Mouse (Mus musculus): ENCODE data around the gene Tbc1d22a. TPM values are rescaled to one million over a fixed set of nuclear protein-coding genes. Genes with fewer than 3 reads are reported as not detected.
"Not testable (repeated sequence)": the region's sequence is repeated elsewhere in the genome, so short reads cannot be mapped to it uniquely, and the experiment has no call there.

Gene Tbc1d22a
- polyA plus RNA-seq, 1 experiment: 30.5 TPM

DNA sequence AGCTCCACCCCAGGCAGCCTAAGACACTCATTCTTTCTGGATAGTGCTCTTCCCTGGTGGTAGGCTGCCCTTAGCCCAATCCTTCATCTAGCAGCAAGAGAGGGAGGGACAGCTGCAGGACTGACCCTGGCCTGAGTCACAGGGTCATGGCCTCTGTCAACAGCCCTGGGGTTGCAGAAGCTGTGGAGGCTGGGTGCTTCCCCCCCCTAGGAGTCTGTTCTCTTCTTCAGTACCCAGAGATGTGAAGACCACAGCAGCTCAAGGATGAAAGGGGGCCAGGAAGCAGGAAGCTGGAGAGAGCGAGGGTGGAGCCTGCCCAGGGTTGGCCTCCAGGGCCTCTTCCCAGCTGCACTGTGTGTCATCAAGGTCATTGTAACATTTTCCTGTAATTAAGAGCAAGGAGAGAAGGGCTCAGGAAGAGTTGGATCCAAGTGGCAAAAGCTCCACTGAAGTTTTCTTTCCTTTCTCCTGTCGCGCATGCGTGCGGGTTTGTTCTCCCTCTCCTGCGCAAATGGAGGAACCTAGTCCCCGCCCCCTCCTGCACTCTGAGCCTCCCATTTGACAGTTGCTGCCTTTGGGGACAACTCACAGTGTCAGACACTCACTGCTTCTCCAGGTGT is 10.2 kb upstream of the Tbc1d22a start:
- no peak overlapping the region for H3K4me3 ChIP-seq
- H3K36me3 ChIP-seq (ENCODE audit: control insufficient read depth, insufficient read depth): no peaks in the 10 kb centered on the region
- H3ac ChIP-seq (ENCODE audit: control insufficient read depth, insufficient read length): no peak overlapping the region
- peak overlapping the region; percentile 12 for H3K4me2 ChIP-seq (ENCODE audit: low read depth)
- H3K27me3 ChIP-seq (ENCODE audit: control insufficient read depth, insufficient read depth, insufficient read length): no peaks in the 10 kb centered on the region
- TF ChIP-seq TCF12 (IDR thresholded peaks at IDR 0.05; ENCODE audit: insufficient read depth, poor library complexity, severe bottlenecking) (no peak), E2F4 (IDR thresholded peaks at IDR 0.05; ENCODE audit: insufficient read depth) (no peak), MYOD1 (IDR thresholded peaks at IDR 0.05; ENCODE audit: control insufficient read depth in 1 of 3, insufficient read length in 2 of 3, low read depth in 2 of 3) (peak in 2 of 3 experiments; percentile 92 to 96), SRF (IDR thresholded peaks at IDR 0.05; ENCODE audit: control insufficient read depth, insufficient read length, low read depth) (no peak), MYOG (IDR thresholded peaks at IDR 0.05; ENCODE audit: control insufficient read depth in 1 of 3, insufficient read depth in 1 of 3, insufficient read length in 2 of 3, low read depth in 2 of 3) (peak; percentile 9 to 89 (median 79)), POLR2A (IDR thresholded peaks at IDR 0.05; ENCODE audit: insufficient read length, low read depth) (no peak)
- H3K79me2 ChIP-seq (ENCODE audit: control insufficient read depth, insufficient read depth): no peaks in the 10 kb centered on the region

DNA sequence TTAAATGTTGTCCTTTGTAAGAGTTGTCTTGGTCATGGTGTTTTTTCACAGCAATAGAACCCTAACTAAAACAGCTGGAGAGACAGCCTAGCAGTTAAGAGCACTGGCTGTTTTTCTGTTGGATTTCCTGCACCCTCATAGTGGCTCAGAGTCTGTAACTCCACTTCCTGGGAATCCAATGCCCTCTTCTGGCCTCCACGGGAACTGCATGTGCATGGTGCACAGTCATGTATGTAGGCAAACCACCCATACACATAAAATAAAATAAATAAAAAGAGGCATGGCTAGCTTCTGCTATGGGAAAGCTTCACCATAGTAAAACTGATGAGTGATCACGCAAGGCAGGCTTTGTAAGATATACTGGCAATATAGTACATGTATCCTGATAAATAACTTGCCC is 9.0 kb upstream of the Tbc1d22a start:
- no peak for TF ChIP-seq MAX (IDR thresholded peaks at IDR 0.05; ENCODE audit: low read depth)
- no peak for TF ChIP-seq TCF3 (IDR thresholded peaks at IDR 0.05; ENCODE audit: insufficient read length, low read depth)
- TF ChIP-seq POLR2AphosphoS2 (IDR thresholded peaks at IDR 0.05; ENCODE audit: insufficient read length, low read depth): no peak
- TF ChIP-seq SRF (IDR thresholded peaks at IDR 0.05; ENCODE audit: control insufficient read depth, insufficient read length, low read depth): no peak
- TF ChIP-seq POLR2A (IDR thresholded peaks at IDR 0.05; ENCODE audit: insufficient read length, low read depth): no peak
- TF ChIP-seq TCF12 (IDR thresholded peaks at IDR 0.05; ENCODE audit: insufficient read depth, poor library complexity, severe bottlenecking): no peak
- TF ChIP-seq USF1 (IDR thresholded peaks at IDR 0.05; ENCODE audit: low read depth): no peak
- TF ChIP-seq E2F4 (IDR thresholded peaks at IDR 0.05; ENCODE audit: insufficient read depth): no peak
- no peak for TF ChIP-seq MYOG (IDR thresholded peaks at IDR 0.05; ENCODE audit: control insufficient read depth in 1 of 3, insufficient read depth in 1 of 3, insufficient read length in 2 of 3, low read depth in 2 of 3)
- no peak for TF ChIP-seq CEBPB (IDR thresholded peaks at IDR 0.05; ENCODE audit: insufficient read depth, poor library complexity, severe bottlenecking)
- TF ChIP-seq MYOD1 (IDR thresholded peaks at IDR 0.05; ENCODE audit: control insufficient read depth in 1 of 3, insufficient read length in 2 of 3, low read depth in 2 of 3): no peak
- TF ChIP-seq REST (IDR thresholded peaks at IDR 0.05; ENCODE audit: insufficient read depth, insufficient read length): no peak
- H3K36me3 ChIP-seq (ENCODE audit: control insufficient read depth, insufficient read depth): no peaks in the 10 kb centered on the region
- no peak overlapping the region for H3K4me2 ChIP-seq (ENCODE audit: low read depth)
- no peaks in the 10 kb centered on the region for H3K27me3 ChIP-seq (ENCODE audit: control insufficient read depth, insufficient read depth, insufficient read length)
- H3ac ChIP-seq (ENCODE audit: control insufficient read depth, insufficient read length): no peak overlapping the region
- no peaks in the 10 kb centered on the region for H3K79me2 ChIP-seq (ENCODE audit: control insufficient read depth, insufficient read depth)
- no peak overlapping the region for H3K4me3 ChIP-seq

DNA sequence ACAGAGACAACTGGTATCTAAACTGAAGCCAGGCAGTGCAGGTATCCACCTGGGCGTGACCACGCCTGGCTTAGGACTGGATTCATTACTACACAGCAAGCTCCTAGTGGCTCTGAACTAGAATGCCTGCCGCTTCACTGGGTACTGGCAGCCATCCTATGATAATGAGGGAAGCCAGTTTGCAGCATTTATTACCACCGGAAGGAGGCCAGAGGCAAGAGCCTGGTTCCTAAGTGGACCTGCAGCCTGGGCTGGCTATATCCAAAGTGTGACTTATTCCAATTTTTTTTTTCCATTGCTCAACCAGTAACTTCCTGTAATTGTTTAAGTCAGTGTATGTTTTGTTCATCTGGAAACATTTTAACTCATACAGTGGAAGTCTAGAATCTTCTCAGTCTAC is 7.9 kb upstream of the Tbc1d22a start:
- Histone ChIP-seq H3K4me2 (ENCODE audit: low read depth) (no peak overlapping the region), H3ac (ENCODE audit: control insufficient read depth, insufficient read length) (no peak overlapping the region), H3K79me2 (ENCODE audit: control insufficient read depth, insufficient read depth) (no peaks in the 10 kb centered on the region), H3K4me3 (no peak overlapping the region), H3K36me3 (ENCODE audit: control insufficient read depth, insufficient read depth) (no peaks in the 10 kb centered on the region), H3K27me3 (ENCODE audit: control insufficient read depth, insufficient read depth, insufficient read length) (no peaks in the 10 kb centered on the region)
- TF ChIP-seq SRF (IDR thresholded peaks at IDR 0.05; ENCODE audit: control insufficient read depth, insufficient read length, low read depth) (no peak), MYOG (IDR thresholded peaks at IDR 0.05; ENCODE audit: control insufficient read depth in 1 of 3, insufficient read depth in 1 of 3, insufficient read length in 2 of 3, low read depth in 2 of 3) (no peak), MAX (IDR thresholded peaks at IDR 0.05; ENCODE audit: low read depth) (no peak), MYOD1 (IDR thresholded peaks at IDR 0.05; ENCODE audit: control insufficient read depth in 1 of 3, insufficient read length in 2 of 3, low read depth in 2 of 3) (no peak), POLR2AphosphoS2 (IDR thresholded peaks at IDR 0.05; ENCODE audit: insufficient read length, low read depth) (no peak), TCF3 (IDR thresholded peaks at IDR 0.05; ENCODE audit: insufficient read length, low read depth) (no peak), USF1 (IDR thresholded peaks at IDR 0.05; ENCODE audit: low read depth) (no peak), CEBPB (IDR thresholded peaks at IDR 0.05; ENCODE audit: insufficient read depth, poor library complexity, severe bottlenecking) (no peak), TCF12 (IDR thresholded peaks at IDR 0.05; ENCODE audit: insufficient read depth, poor library complexity, severe bottlenecking) (no peak), REST (IDR thresholded peaks at IDR 0.05; ENCODE audit: insufficient read depth, insufficient read length) (no peak), E2F4 (IDR thresholded peaks at IDR 0.05; ENCODE audit: insufficient read depth) (no peak), POLR2A (IDR thresholded peaks at IDR 0.05; ENCODE audit: insufficient read length, low read depth) (no peak)

DNA sequence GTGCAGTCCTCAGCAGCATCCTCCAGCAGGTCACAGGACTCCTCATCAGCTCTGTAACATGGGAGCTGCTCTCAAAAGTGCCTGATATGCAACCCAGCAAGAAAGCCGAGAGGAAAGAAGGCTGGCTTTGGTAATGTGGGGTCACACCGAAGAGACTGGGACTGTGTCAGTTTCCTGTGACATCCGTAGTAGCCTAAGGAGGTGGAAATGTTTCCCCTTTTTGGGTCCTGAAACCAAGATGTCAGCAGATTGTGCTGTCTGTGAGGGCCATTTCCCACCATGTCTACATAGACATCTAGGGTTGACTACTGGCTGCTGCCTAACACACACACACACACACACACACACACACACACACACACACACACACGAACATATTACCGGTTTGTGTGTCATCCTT is 2.1 kb upstream of the Tbc1d22a start:
- H3K79me2 ChIP-seq (ENCODE audit: control insufficient read depth, insufficient read depth): peaks cover 26% of the 10 kb centered on the region
- H3K36me3 ChIP-seq (ENCODE audit: control insufficient read depth, insufficient read depth); H3K27me3 ChIP-seq (ENCODE audit: control insufficient read depth, insufficient read depth, insufficient read length); H3ac ChIP-seq (ENCODE audit: control insufficient read depth, insufficient read length); H3K4me3 ChIP-seq: not testable (repeated sequence)
- peak overlapping the region; percentile 3 for H3K4me2 ChIP-seq (ENCODE audit: low read depth)

DNA sequence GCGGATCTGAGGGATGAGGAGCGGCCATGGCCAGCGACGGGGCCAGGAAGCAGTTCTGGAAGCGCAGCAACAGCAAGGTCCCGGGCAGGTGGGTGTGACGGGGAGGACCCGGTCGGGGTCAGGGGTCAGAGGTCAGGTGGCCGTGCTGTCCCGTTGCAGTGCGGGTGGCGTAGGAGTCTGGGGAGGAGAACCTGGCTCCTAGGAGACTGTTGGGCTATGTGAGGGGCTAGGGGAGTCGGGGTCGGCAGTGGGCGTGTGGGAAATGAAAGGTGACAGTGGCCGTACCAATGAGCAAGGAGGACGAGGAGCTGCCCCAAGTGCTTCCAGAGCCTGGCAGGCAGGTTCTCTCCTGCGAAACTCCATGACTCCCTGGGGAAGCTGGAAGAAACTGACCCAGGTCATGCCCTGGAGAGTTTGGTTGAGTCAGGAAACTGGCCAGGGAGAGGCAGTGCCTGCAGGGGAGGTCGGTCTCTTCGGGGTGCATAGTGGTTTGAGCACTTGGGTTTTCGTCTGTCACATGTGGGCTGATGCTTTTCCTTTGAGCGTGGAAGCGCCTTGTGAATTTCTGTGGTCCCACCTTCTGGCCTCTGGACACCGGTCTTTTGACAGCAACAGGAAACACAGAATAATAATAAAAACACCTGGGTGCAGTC is 416 bp downstream of the Tbc1d22a start:
- H3K27me3 ChIP-seq (ENCODE audit: control insufficient read depth, insufficient read depth, insufficient read length): no peaks in the 10 kb centered on the region
- H3K79me2 ChIP-seq (ENCODE audit: control insufficient read depth, insufficient read depth): peaks cover 26% of the 10 kb centered on the region
- H3K4me2 ChIP-seq (ENCODE audit: low read depth): peak overlapping the region; percentile 93
- peak overlapping the region; percentile 97 for H3K4me3 ChIP-seq
- TF ChIP-seq REST (IDR thresholded peaks at IDR 0.05; ENCODE audit: insufficient read depth, insufficient read length) (no peak), POLR2A (IDR thresholded peaks at IDR 0.05; ENCODE audit: insufficient read length, low read depth) (no peak), MYOG (IDR thresholded peaks at IDR 0.05; ENCODE audit: control insufficient read depth in 1 of 3, insufficient read depth in 1 of 3, insufficient read length in 2 of 3, low read depth in 2 of 3) (no peak), POLR2AphosphoS2 (IDR thresholded peaks at IDR 0.05; ENCODE audit: insufficient read length, low read depth) (no peak)
- H3K36me3 ChIP-seq (ENCODE audit: control insufficient read depth, insufficient read depth): no peaks in the 10 kb centered on the region
- peak overlapping the region; percentile 82 for H3ac ChIP-seq (ENCODE audit: control insufficient read depth, insufficient read length)

DNA sequence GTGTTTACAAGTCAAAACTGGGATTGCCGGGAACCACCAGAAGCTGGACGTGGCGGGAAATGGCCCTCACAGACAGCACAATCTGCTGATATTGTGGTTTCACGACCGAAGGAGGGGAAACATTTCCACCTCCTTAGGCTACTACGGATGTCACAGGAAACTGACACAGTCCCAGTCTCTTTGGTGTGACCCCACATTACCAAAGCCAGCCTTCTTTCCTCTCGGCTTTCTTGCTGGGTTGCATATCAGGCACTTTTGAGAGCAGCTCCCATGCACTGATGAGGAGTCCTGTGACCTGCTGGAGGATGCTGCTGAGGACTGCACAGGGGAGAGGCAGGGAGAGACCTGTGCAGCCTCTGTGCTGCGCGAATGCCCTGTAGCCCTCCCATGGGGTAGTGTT is 2.4 kb downstream of the Tbc1d22a start:
- H3K27me3 ChIP-seq (ENCODE audit: control insufficient read depth, insufficient read depth, insufficient read length); H3K4me2 ChIP-seq (ENCODE audit: low read depth); H3ac ChIP-seq (ENCODE audit: control insufficient read depth, insufficient read length); H3K36me3 ChIP-seq (ENCODE audit: control insufficient read depth, insufficient read depth); H3K4me3 ChIP-seq: not testable (repeated sequence)
- peaks cover 26% of the 10 kb centered on the region for H3K79me2 ChIP-seq (ENCODE audit: control insufficient read depth, insufficient read depth)
